Mouse (Mus musculus) activated CD4-positive, CD25-positive, alpha-beta regulatory T cell, adult 4 months (primary cell): ENCODE measurements at regions not wholly inside any gene's neighbourhood (a gene's known extent, or its start where the extent isn't known, plus 50 kb on each side); places are given as distances from the start of the nearest gene placed in this dataset.
A peak's percentile ranks its signal among the peaks of the same experiment; 100 is the strongest.
"Not testable (repeated sequence)": the region's sequence is repeated elsewhere in the genome, so short reads cannot be mapped to it uniquely, and the experiment has no call there.

Experiments
- ATAC-seq: one replicate; pipeline ENCODE4 v1.8.0; 2017

DNA sequence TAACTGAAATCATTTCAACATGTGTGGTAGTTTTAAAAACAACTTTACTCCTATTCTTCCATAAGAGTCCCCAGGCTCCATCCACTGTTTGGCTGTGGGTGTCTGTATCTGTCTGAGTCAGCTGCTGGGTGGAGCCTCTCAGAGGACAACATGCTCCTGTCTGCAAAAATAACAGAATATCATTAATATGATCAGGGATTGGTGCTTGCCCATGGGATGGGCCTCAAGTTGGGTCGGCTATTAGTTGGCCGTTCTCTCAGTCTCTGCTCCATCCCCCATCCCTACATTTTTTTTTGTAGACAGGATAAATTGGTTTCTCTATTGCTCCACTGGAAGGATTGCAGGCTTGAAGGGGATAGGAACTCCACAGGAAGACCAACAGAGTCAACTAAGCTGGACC lies 108.5 kb upstream of the Fgf16 start:
- ATAC-seq: not testable (repeated sequence)

DNA sequence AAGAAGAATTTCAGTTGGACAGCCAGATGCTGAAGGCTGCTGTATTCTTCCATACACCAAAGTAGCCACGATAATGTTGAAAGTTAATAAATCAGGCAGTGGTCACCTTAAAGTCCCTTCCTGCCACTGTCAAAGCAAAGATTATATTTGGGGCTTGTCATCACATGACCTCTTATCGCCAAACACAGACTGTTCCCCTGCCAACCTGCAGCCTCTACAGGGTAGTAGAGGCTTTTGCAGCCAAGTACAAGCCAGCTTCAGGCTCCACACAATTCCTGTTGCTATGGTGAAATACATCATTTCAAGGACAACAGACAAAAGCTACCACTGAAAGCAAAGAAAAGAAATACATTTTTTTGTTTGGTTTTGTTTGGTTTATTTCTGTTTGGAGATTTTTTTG lies 93.5 kb upstream of the Fgf16 start:
- no peak for ATAC-seq

DNA sequence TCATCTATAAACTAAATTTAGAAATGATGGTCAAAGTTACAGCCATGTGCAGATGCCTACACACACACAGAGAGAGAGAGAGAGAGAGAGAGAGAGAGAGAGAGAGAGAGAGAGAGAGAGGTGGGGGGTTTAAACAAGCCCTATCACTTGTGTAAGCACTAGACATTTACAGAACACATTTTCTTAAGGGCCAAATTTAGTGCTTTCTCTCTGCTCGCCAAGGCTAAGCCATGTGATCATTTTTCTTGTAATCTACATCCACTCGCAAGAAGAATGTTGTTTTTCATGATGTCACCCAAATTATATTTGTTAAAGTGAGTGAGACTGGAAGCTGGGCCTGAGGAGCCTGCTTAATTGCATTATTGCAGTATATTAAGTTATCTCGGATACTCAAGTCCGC lies 92.8 kb upstream of the Fgf16 start:
- ATAC-seq: no peak

DNA sequence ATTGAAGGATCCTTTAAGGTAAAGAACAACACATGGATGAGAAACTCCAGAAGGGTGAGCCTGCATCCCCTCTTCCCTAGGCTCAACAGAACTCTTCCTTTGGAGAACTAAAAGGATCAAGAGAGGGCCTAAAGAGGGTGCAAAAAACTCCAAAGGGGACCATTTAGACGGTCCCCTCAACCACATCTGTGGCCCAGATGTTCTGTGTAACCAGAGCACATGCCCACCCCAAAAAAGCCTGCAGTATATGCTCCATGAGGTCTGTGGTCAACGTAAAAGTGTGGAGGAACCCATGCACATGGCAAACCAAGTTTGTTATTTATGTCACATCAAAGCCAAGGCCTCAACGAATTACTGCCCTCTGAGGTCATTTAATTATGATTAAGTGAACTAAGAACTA lies 89.2 kb upstream of the Fgf16 start:
- no peak for ATAC-seq

DNA sequence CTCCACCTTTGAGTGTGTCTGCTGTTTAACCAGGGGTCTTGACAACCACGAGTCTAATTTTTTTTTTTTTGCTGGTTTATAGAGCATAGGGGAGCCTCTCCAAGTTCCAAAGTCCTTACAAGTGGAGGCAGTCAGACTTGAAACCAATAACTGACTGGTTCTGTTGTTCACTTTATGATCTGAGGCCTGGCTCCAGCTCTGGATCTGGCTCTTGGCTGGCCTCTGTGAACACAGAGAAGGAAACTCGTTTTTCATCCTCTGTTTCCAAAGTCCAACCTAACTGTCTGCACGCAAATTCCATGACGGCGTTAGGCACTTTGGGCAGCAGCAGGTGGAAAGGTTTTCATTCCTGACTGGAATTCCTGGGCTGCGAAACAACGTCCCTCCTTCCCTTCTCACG lies 80.4 kb upstream of the Fgf16 start:
- no peak for ATAC-seq

DNA sequence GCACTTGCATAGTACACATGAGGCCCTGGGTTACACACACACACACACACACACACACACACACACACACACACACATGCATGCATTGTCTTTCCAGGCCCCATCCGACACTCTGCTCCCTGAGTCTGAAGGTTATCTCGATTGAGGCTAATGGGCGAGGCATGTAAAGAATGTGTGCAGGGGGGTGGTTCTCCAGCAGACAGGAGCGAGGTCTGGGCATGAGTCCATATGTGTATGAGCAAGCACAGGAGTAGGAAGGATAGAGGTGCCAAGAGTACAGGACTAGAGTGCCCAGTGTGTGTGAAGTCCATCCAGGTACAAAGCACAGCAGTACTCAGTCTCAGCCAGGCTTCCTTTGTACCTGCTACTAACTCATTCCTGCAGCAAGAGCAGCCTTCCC lies 79.6 kb upstream of the Fgf16 start:
- ATAC-seq: no peak

DNA sequence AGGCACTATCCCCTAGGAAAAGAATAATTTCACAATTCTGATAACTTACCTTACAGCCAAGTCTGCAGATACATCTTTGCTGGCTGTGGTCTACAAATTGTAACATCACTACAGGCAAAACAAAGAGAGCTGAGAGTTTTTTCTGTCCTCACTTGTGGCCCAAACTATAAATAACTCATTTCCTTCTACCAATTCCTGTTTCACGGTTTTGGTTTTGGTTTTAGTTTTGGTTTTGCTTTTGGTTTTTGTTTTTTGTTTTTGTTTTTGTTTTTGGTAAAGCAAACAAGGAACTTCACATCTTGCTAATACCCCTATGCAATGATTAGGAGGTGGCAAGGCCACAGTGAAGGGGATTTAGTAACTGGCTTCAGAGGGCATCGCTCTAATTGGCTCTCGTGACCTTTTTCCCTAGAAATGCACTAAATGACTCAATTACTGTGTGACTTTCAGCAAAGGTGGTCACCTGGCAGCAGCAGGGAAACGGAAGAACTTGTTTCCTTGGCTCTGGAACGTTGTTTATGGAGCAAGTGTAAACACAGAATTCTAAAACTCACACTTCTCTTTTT lies 53.3 kb upstream of the Fgf16 start:
- ATAC-seq: peak; percentile 49
